Mouse (Mus musculus) E14TG2a.4 (cell line): ENCODE data around the gene Tfcp2.

Experiments
- H3K27me3 ChIP-seq: 2 replicates; pipeline ENCODE4 v1.6.1; 2014; ENCODE audit warnings: low read length, control low read depth; ENCODE audit not compliant: insufficient read depth
- H3K36me3 ChIP-seq: 2 replicates; pipeline ENCODE4 v1.6.1; 2014; ENCODE audit warnings: low read length, control low read depth; ENCODE audit not compliant: insufficient read depth
- H3K4me1 ChIP-seq: replicated peaks from 2 replicates; pipeline ENCODE4 v1.6.1; 2014; ENCODE audit warnings: low read depth, low read length, control low read depth
- H3K4me3 ChIP-seq: replicated peaks from 2 replicates; pipeline ENCODE4 v1.5.1; 2014; ENCODE audit warnings: mild to moderate bottlenecking, low read length
- H3K9me3 ChIP-seq: 2 replicates; pipeline ENCODE4 v1.6.1; 2014; ENCODE audit warnings: low read length, control low read depth
- CTCF ChIP-seq: conservative IDR thresholded peaks from 2 replicates; pipeline ENCODE4 v1.5.1; 2014; ENCODE audit warnings: low read length
- NANOG ChIP-seq: IDR thresholded peaks from 2 replicates; pipeline ENCODE4 v1.6.1; 2014; ENCODE audit warnings: borderline replicate concordance, low read length, mixed read lengths
- POU5F1 ChIP-seq: IDR thresholded peaks from 2 replicates; pipeline ENCODE4 v1.6.1; 2014; ENCODE audit warnings: low read length, borderline replicate concordance

The Tfcp2 gene

GRCm38 (mm10) chr15:100551326-100552307, at the start of gene Tfcp2:
TSS of gene Tfcp2 (minus strand) at chr15:100552008.
- Histone ChIP-seq H3K4me3 (peak within 1 kb of the TSS; percentile 94), H3K27me3 (no peaks in the 10 kb centered on the region), H3K36me3 (peaks cover 26% of the 10 kb centered on the region), H3K9me3 (peaks cover 26% of the 10 kb centered on the region), H3K4me1 (peaks cover 18% of the 10 kb centered on the region)
- TF ChIP-seq CTCF = no peak
- no peak for TF ChIP-seq NANOG
- no peak for TF ChIP-seq POU5F1

GRCm38 (mm10) chr15:100600696-100601272, 49.0 kb upstream of the Tfcp2 start:
- Histone ChIP-seq H3K9me3 (no peaks in the 10 kb centered on the region), H3K27me3 (peaks cover 49% of the 10 kb centered on the region), H3K4me1 (peaks cover 29% of the 10 kb centered on the region), H3K4me3 (0 out of 2 replicates have a peak overlapping the region, but pooled peaks have one; percentile 76), H3K36me3 (no peaks in the 10 kb centered on the region)
- TF ChIP-seq CTCF (no peak), POU5F1 (no peak), NANOG (no peak)

GRCm38 (mm10) chr15:100600047-100600695, 48.4 kb upstream of the Tfcp2 start:
- Histone ChIP-seq H3K4me1 (peaks cover 27% of the 10 kb centered on the region), H3K9me3 (no peaks in the 10 kb centered on the region)
- TF ChIP-seq POU5F1 (no peak), NANOG (no peak), CTCF (no peak)

DNA sequence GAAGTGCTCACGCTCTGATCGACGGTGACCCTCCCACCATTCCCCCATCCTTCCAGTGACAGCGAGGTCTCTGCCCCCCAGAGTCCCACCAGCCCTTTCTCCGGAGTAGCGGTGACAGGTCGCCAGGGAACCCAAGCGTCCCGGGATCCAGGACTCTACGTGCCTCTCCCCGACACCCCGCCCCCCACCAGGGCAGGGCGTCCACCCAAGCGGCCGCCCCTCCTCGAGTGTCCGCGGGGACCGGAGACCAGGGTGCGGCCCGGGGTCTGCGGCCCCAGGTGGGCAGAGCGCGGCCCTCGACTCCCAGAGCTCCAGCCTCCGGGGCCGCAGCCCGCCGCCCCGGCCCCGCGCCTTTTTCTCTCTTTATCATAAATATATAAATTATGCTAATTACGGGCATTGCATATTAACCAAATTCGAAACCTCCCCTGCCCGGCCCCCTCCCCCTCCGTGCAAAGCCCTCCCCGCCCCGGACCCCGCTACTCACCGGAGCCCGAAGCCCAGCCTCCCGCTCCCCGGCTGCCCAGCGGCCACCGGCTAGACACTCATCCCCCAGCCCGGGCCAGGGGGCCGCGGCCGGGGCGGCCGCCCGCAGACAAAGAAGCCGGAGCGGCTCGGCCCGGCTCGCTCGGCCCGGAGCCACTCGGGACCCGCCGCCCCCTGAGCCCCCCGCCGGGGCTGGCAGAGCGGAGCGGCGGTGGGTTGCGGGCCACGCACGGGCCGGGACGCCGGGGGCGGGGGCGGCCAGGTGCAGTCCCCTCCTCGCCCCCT, 47.7 kb upstream of the Tfcp2 start, which contains the start of gene Pou6f1:
Gene Pou6f1, minus strand, starts transcription at position 709 of the 771 bp plus-strand sequence.
- H3K27me3 ChIP-seq = peaks cover 50% of the 10 kb centered on the region
- H3K9me3 ChIP-seq = no peaks in the 10 kb centered on the region
- no peaks in the 10 kb centered on the region for H3K36me3 ChIP-seq
- no peak for TF ChIP-seq CTCF
- TF ChIP-seq NANOG = no peak
- no peak for TF ChIP-seq POU5F1
- peaks cover 20% of the 10 kb centered on the region for H3K4me1 ChIP-seq
- H3K4me3 ChIP-seq = peak within 1 kb of the TSS; percentile 76

More at GRCm38 (mm10) chr15:100600047-100600695, 48.4 kb upstream of the Tfcp2 start:
- Histone ChIP-seq H3K27me3 (peaks cover 47% of the 10 kb centered on the region), H3K4me3 (peak overlapping the region; percentile 76), H3K36me3 (no peaks in the 10 kb centered on the region)

GRCm38 (mm10) chr15:100598883-100599275, 47.1 kb upstream of the Tfcp2 start:
- Histone ChIP-seq H3K9me3 (no peaks in the 10 kb centered on the region), H3K36me3 (no peaks in the 10 kb centered on the region), H3K4me1 (peaks cover 19% of the 10 kb centered on the region), H3K4me3 (peak overlapping the region; percentile 76), H3K27me3 (peaks cover 56% of the 10 kb centered on the region)
- TF ChIP-seq CTCF = no peak
- no peak for TF ChIP-seq POU5F1
- no peak for TF ChIP-seq NANOG

- Histone ChIP-seq H3K27me3 (peaks cover 54% of the 10 kb centered on the region), H3K9me3 (no peaks in the 10 kb centered on the region), H3K36me3 (no peaks in the 10 kb centered on the region), H3K4me1 (peaks cover 19% of the 10 kb centered on the region), H3K4me3 (peak overlapping the region; percentile 76; the same call in 1 of the 2 replicates)
- TF ChIP-seq POU5F1 (no peak), CTCF (no peak), NANOG (no peak)
Measured at GRCm38 (mm10) chr15:100598287-100598882, 46.6 kb upstream of the Tfcp2 start.

- Histone ChIP-seq H3K4me1 (peaks cover 3% of the 10 kb centered on the region; the same call in 1 of the 2 replicates), H3K9me3 (no peaks in the 10 kb centered on the region), H3K36me3 (no peaks in the 10 kb centered on the region), H3K27me3 (peaks cover 27% of the 10 kb centered on the region), H3K4me3 (no peak overlapping the region)
- TF ChIP-seq NANOG (no peak), CTCF (no peak), POU5F1 (no peak)
Measured at GRCm38 (mm10) chr15:100592817-100593216, 41.0 kb upstream of the Tfcp2 start.
